Mouse (Mus musculus): Measurements from ENCODE around the gene Nfe2l1.
"Not testable (repeated sequence)": the region's sequence is repeated elsewhere in the genome, so short reads cannot be mapped to it uniquely, and the experiment has no call there.

Nfe2l1 gene

GRCm38 (mm10) chr11:96829813-96830538, at the start of gene Nfe2l1:
Gene Nfe2l1 (minus strand): TSS chr11:96829968.
- DNase-seq = peak; percentile 98

DNA sequence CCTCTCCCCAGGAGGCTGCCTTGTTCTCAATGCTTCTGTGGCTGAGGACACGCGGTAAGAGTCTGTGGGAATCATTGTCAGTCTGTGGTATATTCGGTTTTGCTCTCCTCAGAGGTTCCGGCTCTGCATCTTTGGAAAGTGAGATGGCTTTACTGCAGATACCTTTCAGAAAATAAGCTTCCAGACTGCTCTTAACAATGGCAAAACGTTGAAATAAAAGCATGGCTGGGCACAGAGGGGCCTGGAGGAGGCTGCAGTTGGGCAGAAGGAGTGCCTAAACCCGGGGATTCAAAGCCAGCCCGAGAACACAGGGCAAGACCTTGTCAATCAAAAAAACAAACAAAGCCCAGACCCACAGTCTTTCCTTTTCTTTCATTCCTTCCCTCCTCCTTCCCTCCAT, 49.6 kb upstream of the Nfe2l1 start:
- peak; percentile 53 for DNase-seq

DNA sequence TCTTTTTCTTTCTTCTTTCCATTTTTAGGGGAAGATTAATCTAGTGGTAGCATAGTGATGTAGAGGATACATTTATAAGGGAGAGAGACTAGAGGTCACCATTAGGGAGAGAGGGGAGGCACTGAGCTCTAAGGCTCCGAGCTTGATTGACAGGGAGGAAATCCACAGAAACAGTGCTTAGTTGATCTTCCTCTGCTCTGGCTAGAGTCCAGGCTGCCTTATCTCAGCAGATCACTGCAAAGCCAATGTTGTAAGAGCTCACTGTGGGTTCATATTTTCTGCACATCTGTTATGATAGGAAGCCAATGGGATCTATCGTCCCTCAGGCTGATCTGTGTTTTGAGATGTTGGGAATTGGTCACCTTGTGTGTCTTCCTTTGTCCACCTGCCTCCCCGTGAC, 48.9 kb upstream of the Nfe2l1 start:
- DNase-seq = no peak

DNA sequence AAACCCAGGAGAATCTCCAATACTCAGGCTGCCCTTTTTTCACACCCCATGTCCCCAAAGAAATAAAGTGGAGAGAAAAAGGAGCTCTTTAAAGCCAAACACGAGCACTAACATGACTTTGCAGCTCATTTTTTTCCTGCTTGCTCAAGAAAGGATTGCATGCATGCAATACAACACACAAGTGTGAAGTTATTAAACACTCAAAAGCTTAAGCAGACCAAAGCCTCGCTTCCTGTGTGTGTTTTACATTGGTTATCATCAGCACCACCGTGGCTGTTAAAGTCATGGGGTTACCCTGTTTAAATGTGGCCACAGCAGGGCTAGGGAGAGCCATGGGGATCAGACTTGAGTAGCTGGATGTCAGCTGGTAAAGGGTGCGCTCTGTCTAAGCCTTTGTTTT, 47.3 kb upstream of the Nfe2l1 start:
- no peak for DNase-seq

GRCm38 (mm10) chr11:96876300-96877040, 46.7 kb upstream of the Nfe2l1 start:
- peak; percentile 84 for DNase-seq

DNA sequence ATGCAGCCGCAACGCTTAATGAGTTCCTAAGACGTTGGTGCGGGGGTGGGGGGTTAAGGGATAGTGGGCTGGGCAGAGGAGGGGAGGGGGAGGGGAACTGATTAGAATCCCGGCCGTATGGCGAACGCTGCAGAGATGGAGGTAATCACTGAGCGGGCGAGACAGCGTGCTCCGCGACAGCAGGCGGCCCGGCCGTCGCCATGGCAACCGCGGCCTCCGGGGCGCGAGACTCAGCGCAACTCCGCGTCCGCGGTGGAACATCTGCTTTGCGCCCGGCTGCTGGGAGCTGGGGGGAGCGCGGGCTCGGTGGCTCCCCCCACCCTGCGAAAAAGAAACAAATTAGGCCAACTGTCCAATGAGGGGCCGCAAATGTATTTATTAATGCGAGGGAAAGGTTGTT, 46.0 kb upstream of the Nfe2l1 start:
- DNase-seq = peak; percentile 97

- DNase-seq = no peak
These were observed 45.5 kb upstream of the Nfe2l1 start for GRCm38 (mm10) chr11:96875270-96875669.

- DNase-seq = peak; percentile 73
These were observed 43.9 kb upstream of the Nfe2l1 start for GRCm38 (mm10) chr11:96873601-96874140.

DNA sequence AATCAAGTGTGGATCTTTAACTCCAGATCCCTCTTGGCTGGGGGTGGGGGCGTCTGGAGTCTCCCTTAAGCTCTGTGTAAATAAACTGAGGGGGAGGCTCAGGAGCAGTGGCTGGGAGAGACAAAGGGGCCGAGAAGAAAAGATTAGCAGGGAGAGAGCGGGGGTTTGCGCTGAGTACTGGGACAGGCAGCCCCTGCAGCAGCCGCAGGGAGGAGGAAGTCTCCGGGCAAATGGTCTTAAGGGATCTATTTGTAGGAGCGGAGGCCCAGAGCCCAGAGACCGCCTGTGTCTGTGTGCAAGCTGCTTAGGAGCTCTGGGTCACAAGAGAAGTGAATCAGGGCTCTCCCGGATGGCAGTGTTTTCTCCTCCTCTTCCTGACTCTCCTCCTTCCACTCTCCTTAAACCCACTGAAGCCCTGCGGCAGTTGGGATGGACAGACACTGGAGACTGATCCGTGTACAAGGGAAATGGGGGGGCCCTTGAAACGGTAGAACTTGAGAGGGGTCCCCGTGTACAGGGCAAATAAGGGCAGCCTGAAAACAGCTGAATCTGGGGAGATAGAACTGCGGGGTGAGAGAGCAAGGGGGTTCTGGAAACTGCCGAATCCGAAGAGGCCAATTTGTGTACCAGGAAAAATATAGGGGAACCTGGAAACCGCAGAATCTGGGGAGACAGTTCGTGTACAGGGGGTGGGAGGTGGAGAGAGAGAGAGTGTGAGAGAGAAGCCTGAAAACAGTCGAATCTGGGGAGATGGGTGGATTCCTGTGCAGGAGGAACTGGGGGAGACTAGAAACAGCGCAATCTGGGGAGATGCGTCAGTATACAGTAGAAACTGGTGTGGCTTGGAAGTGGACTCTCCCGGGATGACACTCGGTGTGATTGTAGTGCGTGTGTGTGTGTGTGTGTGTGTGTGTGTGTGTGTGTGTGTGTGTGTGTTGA, 42.9 kb upstream of the Nfe2l1 start:
- DNase-seq = peak; percentile 84

DNA sequence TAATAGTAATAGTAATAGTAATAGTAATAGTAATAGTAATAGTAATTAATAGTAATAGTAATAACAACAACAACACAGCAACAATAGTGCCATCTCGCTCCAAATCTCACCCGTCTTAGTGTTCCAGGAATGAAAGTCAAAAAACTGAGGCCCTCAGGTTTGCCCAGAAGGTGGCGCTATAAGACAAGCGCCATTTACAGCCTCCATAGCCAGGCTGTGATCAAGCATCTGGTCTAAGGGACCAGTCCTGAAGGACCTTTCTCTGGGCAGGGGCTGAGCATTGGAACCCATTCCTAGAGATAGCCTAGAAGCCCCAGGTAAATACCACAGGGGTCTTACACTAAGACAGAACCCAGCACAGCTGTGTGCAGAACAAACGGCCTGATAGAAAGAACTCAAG, 37.4 kb upstream of the Nfe2l1 start:
- DNase-seq = peak; percentile 86

DNA sequence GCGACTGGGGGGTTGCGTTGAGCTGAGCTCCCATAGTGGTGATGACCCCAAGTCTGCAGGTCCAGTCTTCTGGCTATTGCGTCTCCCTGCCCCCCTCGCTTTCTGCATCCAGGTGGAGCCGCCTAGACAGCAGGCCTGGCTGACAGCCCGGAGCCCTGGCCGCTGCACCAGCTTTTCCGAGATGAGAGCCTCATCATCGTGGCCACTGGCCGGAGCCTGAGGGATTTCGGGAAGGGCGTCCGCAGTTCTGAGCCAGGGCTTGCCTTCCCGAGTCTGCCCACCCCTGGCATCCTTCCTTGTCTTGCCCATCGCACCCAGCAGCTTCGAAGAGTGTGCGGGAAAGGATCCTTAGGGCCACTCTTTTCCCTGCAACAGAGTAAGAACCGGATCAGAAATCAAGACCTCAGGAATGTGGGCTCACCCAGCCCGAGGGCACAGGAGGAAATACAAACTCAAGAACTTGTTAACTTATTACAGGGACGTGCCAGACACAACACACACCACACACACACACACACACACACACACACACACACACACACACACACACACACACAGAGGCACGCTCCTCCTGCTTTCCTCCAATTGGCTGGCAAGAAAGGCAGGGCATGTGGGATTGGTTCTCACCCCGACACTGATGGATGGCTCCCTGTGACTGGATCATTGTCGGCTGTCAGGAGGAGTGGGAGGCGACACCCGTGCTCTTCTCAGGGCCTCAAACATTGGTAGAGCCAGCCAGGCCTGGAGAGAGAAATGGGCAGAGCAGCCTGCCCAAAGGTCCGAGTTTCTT, 33.6 kb upstream of the Nfe2l1 start:
- DNase-seq = peak; percentile 85

- no peak for DNase-seq
These were observed 32.8 kb upstream of the Nfe2l1 start for GRCm38 (mm10) chr11:96862534-96862933.

- DNase-seq = peak; percentile 96
These were observed 32.1 kb upstream of the Nfe2l1 start for GRCm38 (mm10) chr11:96861878-96862289.

GRCm38 (mm10) chr11:96861446-96861845, 31.7 kb upstream of the Nfe2l1 start:
- peak; percentile 18 for DNase-seq

DNA sequence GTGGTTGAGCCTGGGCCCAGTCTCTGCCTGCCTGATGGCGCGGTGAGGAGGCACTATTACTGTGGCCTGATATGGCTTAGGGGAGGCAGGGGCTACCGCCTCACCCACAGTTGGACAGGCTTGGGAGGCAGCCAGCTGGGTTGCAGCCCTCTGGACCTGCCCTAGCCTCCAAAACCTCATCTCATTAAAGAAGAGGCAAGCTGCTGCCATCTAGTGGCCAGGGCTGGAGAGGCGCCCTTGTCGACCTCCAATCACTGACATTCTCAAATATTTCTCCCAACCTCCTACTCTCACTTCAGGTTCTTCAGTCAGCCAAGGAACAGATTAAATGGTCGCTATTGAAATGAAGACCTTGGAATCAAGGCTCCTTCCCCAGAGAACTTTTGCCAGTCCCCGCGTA, 30.8 kb upstream of the Nfe2l1 start:
- peak; percentile 88 for DNase-seq

DNA sequence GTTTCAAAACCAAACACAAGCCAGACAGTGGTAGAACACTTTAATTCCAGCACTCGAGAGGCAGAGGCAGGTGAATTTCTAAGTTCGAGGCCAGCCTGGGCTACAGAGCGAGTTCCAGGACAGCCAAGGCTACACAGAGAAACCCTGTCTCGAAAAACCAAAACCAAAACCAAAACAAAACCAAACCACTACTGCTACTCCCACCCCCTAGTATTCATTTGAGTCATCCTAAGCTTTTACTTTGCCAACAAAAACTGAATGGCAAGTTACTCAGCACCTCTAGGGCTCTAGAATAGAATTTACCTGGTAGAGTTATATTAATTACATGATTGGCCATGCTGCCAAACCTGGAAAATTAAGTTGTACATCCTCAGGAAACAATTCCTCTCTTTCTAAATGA, 29.9 kb upstream of the Nfe2l1 start:
- DNase-seq = no peak

GRCm38 (mm10) chr11:96857446-96857845, 27.7 kb upstream of the Nfe2l1 start:
- DNase-seq = no peak

DNA sequence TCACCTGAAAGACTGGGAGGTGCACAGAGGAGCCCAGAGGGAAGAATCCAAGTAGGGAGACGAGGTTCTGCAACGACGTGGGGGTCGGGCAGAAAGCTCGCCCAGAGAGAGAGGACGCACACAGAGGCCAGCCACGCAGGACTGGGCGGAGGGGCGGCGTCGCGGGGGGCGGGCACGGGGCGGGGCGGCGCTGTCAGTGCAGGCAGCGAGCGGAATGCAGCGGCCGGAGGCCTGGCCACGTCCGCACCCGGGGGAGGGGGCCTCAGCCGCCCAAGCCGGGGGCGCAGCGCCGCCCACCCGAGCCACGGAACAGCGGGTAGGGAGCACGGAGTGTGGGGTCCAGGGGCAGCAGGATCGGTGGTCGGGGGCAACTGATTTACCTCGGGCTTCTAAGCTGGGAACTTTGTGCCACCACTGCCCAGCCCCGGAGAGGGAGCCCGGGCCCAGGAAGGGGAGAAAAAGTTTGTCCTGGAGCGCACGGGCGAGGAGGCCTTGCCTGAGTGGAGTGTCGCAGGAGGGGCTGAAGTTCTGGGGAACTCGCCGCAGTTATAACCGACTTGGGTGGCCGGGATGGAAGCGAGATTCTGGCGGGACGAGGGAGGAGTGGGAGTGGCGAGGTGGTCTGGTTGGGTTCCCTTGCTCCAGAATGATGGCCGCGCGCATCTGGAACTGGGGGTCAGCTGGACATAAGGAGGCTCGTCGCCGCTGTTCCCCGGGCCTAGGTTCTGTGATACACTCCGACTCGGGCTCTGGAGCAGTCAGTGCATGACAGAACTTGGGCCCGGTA, 20.1 kb upstream of the Nfe2l1 start, which contains the start of gene Copz2:
TSS of gene Copz2 (plus strand) at position 190 of the 787 bp plus-strand sequence.
- peak; percentile 73 for DNase-seq

GRCm38 (mm10) chr11:96849145-96849544, 19.4 kb upstream of the Nfe2l1 start:
- not testable (repeated sequence) for DNase-seq

DNA sequence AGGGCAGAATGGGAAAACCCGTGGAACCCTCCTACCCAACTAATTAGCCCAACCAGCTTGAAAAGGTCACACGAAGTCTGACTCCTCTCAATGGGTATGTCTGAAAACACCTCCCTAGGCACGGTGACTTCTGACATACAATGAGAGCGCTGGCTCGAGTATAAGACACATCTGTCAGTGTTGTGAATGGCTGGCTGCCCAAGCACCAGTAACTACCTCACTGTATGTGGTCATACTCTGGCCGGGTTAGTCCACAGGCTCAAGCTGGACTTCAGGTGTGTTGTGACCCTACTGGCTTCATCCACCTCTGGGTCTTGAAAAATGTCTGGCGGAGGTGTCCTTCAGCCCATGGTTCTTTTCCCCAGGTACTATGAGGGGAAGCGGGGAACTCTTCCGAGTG, 18.9 kb upstream of the Nfe2l1 start:
- no peak for DNase-seq

DNA sequence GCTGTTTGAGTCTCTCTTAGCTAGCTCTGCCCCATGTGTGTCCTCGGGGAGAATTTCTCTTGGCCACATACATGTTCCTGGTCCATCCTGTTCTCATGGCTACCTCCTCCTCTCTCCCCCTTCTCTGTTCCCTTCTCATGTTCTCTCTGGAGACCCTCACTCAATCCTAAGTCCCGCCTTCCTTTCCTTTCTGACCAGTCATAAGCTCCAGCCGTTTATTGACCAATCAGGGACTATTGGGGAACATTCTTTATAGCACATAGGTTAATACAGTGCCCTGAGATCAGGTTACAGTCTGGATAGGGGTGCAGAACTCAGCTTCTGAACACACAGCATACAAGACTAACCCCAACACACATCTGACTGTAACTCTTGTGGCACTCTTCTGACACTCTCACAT, 17.5 kb upstream of the Nfe2l1 start:
- DNase-seq = peak; percentile 73

Measured in embryo, embryonic 11 days (tissue).